Mouse (Mus musculus): ENCODE measurements around the gene Plpp7. TPM values are rescaled to one million over a fixed set of nuclear protein-coding genes. Genes with fewer than 3 reads are reported as not detected.

The Plpp7 gene
- 2.2 and 3.5 TPM in 2 replicates for polyA plus RNA-seq (2012; rRNA removed)

GRCm38 (mm10) chr2:32095351-32096121 lies at the start of gene Plpp7:
Gene Plpp7 (plus strand): TSS chr2:32095528.
- Histone ChIP-seq H3K27ac (ENCODE audit: insufficient read depth, low read depth, low read length) (peak within 1 kb of the TSS; percentile 30; the same call in 1 of the 2 replicates), H3K36me3 (ENCODE audit: control insufficient read depth, insufficient read depth, low read length) (no peaks in the 10 kb centered on the region), H3K27me3 (ENCODE audit: control insufficient read depth, insufficient read depth, low read length) (no peaks in the 10 kb centered on the region), H3K4me3 (ENCODE audit: low read depth, low read length) (peak within 1 kb of the TSS; percentile 49), H3K4me1 (ENCODE audit: control insufficient read depth, insufficient read depth, insufficient read length, low read length) (peaks cover 9% of the 10 kb centered on the region; the same call in 1 of the 2 replicates)
- TF ChIP-seq CTCF (IDR thresholded peaks at IDR 0.05; ENCODE audit: extremely low read depth, insufficient read length, insufficient replicate concordance, low read depth, low read length), result no peak
- TF ChIP-seq POLR2A (IDR thresholded peaks at IDR 0.05; ENCODE audit: low read depth, low read length), result no peak
- WGBS, result 58% methylated on average over 22 of the region's 22 CpGs

GRCm38 (mm10) chr2:32046009-32046408 lies 49.3 kb upstream of the Plpp7 start:
- Histone ChIP-seq H3K4me3 (ENCODE audit: low read depth, low read length) (no peak overlapping the region), H3K27me3 (ENCODE audit: control insufficient read depth, insufficient read depth, low read length) (no peaks in the 10 kb centered on the region), H3K27ac (ENCODE audit: insufficient read depth, low read depth, low read length) (no peak overlapping the region), H3K36me3 (ENCODE audit: control insufficient read depth, insufficient read depth, low read length) (peaks cover 50% of the 10 kb centered on the region), H3K4me1 (ENCODE audit: control insufficient read depth, insufficient read depth, insufficient read length, low read length) (no peaks in the 10 kb centered on the region; the same call in 1 of the 2 replicates)
- TF ChIP-seq CTCF (IDR thresholded peaks at IDR 0.05; ENCODE audit: extremely low read depth, insufficient read length, insufficient replicate concordance, low read depth, low read length) (no peak), POLR2A (IDR thresholded peaks at IDR 0.05; ENCODE audit: low read depth, low read length) (no peak)
- WGBS, result 91% methylated on average over 10 of the region's 10 CpGs

- Histone ChIP-seq H3K4me3 (ENCODE audit: low read depth, low read length) (no peak overlapping the region), H3K27ac (ENCODE audit: insufficient read depth, low read depth, low read length) (no peak overlapping the region), H3K4me1 (ENCODE audit: control insufficient read depth, insufficient read depth, insufficient read length, low read length) (no peaks in the 10 kb centered on the region), H3K27me3 (ENCODE audit: control insufficient read depth, insufficient read depth, low read length) (no peaks in the 10 kb centered on the region), H3K36me3 (ENCODE audit: control insufficient read depth, insufficient read depth, low read length) (peaks cover 57% of the 10 kb centered on the region)
- WGBS, result 88% methylated on average over 10 of the region's 10 CpGs
- TF ChIP-seq POLR2A (IDR thresholded peaks at IDR 0.05; ENCODE audit: low read depth, low read length), result no peak
- no peak for TF ChIP-seq CTCF (IDR thresholded peaks at IDR 0.05; ENCODE audit: extremely low read depth, insufficient read length, insufficient replicate concordance, low read depth, low read length)
These were observed 48.0 kb upstream of the Plpp7 start for GRCm38 (mm10) chr2:32047323-32047722.

GRCm38 (mm10) chr2:32051791-32052190 lies 43.5 kb upstream of the Plpp7 start:
- Histone ChIP-seq H3K4me1 (ENCODE audit: control insufficient read depth, insufficient read depth, insufficient read length, low read length) (no peaks in the 10 kb centered on the region), H3K27me3 (ENCODE audit: control insufficient read depth, insufficient read depth, low read length) (no peaks in the 10 kb centered on the region), H3K4me3 (ENCODE audit: low read depth, low read length) (no peak overlapping the region), H3K36me3 (ENCODE audit: control insufficient read depth, insufficient read depth, low read length) (peaks cover 42% of the 10 kb centered on the region), H3K27ac (ENCODE audit: insufficient read depth, low read depth, low read length) (no peak overlapping the region)
- no peak for TF ChIP-seq POLR2A (IDR thresholded peaks at IDR 0.05; ENCODE audit: low read depth, low read length)
- TF ChIP-seq CTCF (IDR thresholded peaks at IDR 0.05; ENCODE audit: extremely low read depth, insufficient read length, insufficient replicate concordance, low read depth, low read length), result no peak
- WGBS, result 56% methylated on average over 8 of the region's 8 CpGs

- Histone ChIP-seq H3K27me3 (ENCODE audit: control insufficient read depth, insufficient read depth, low read length) (no peaks in the 10 kb centered on the region), H3K4me3 (ENCODE audit: low read depth, low read length) (no peak overlapping the region), H3K27ac (ENCODE audit: insufficient read depth, low read depth, low read length) (no peak overlapping the region), H3K4me1 (ENCODE audit: control insufficient read depth, insufficient read depth, insufficient read length, low read length) (no peaks in the 10 kb centered on the region), H3K36me3 (ENCODE audit: control insufficient read depth, insufficient read depth, low read length) (peaks cover 38% of the 10 kb centered on the region)
- WGBS, result 89% methylated on average over 7 of the region's 7 CpGs
- TF ChIP-seq CTCF (IDR thresholded peaks at IDR 0.05; ENCODE audit: extremely low read depth, insufficient read length, insufficient replicate concordance, low read depth, low read length) (no peak), POLR2A (IDR thresholded peaks at IDR 0.05; ENCODE audit: low read depth, low read length) (no peak)
These were observed 42.9 kb upstream of the Plpp7 start for GRCm38 (mm10) chr2:32052418-32052817.

GRCm38 (mm10) chr2:32055357-32055965 lies 39.9 kb upstream of the Plpp7 start:
- Histone ChIP-seq H3K4me3 (ENCODE audit: low read depth, low read length) (no peak overlapping the region), H3K4me1 (ENCODE audit: control insufficient read depth, insufficient read depth, insufficient read length, low read length) (no peaks in the 10 kb centered on the region), H3K27ac (ENCODE audit: insufficient read depth, low read depth, low read length) (no peak overlapping the region), H3K36me3 (ENCODE audit: control insufficient read depth, insufficient read depth, low read length) (peaks cover 19% of the 10 kb centered on the region), H3K27me3 (ENCODE audit: control insufficient read depth, insufficient read depth, low read length) (no peaks in the 10 kb centered on the region)
- TF ChIP-seq POLR2A (IDR thresholded peaks at IDR 0.05; ENCODE audit: low read depth, low read length), result no peak
- no peak for TF ChIP-seq CTCF (IDR thresholded peaks at IDR 0.05; ENCODE audit: extremely low read depth, insufficient read length, insufficient replicate concordance, low read depth, low read length)
- 72% methylated on average over 7 of the region's 7 CpGs for WGBS

- H3K4me1 ChIP-seq (ENCODE audit: control insufficient read depth, insufficient read depth, insufficient read length, low read length), result no peaks in the 10 kb centered on the region
- no peaks in the 10 kb centered on the region for H3K27me3 ChIP-seq (ENCODE audit: control insufficient read depth, insufficient read depth, low read length)
- peaks cover 11% of the 10 kb centered on the region for H3K36me3 ChIP-seq (ENCODE audit: control insufficient read depth, insufficient read depth, low read length)
- 81% methylated on average over 10 of the region's 10 CpGs for WGBS
- H3K4me3 ChIP-seq (ENCODE audit: low read depth, low read length), result no peak overlapping the region
- TF ChIP-seq POLR2A (IDR thresholded peaks at IDR 0.05; ENCODE audit: low read depth, low read length), result no peak
- no peak for TF ChIP-seq CTCF (IDR thresholded peaks at IDR 0.05; ENCODE audit: extremely low read depth, insufficient read length, insufficient replicate concordance, low read depth, low read length)
- no peak overlapping the region for H3K27ac ChIP-seq (ENCODE audit: insufficient read depth, low read depth, low read length)
These were observed 38.8 kb upstream of the Plpp7 start for GRCm38 (mm10) chr2:32056524-32056923.
